Mouse (Mus musculus): ENCODE data around the gene Bsn. TPM values are rescaled to one million over a fixed set of nuclear protein-coding genes. Genes with fewer than 3 reads are reported as not detected.

Bsn gene
- total RNA-seq, 2 experiments from 2014 or later = 228 to 231 TPM

DNA sequence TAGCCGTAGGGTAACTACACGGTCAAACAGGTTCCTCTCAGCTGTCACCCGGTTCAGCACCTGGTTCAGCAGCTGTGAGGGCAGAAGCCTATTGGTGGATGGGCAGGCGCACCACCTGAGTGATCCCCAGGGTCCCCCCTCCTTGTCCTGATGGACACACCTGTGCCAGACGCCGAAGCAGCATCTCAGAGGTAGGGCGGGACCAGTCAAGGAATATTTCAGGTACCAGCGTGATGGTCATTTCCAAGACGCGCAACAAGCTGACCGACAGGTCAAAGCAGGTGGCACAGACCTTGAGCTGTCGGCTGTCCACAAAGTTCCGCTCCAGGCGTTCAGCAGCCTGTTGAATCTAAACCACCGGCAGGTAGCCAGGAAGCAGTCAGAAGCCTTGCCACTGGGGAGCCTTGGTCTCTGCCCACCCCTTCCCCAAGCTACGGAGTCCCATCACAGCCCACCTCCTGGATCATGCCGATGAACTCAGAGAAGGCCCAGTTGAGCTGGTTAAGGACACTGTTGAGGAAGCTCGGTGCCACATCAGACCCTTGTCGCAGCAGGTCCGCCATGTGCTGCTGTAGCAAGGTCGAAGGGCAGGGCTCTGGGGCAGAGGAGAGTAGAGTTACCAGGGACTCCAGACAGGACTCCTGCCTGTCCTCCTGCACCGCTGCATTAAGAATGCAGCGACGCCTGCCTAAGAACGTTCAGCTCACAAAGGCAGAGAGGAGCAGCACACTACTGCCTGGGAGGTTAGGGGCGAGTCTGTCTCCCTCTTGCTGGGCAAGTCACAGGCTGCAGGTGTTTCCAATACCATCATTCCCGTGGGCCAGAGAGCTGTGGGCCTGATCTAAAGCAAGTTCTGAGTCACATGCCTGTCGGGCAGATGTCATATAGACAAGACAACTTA lies 133.6 kb downstream of the Bsn start:
- DNase-seq (ENCODE audit: low spot score in 2 of 2) = no peak

DNA sequence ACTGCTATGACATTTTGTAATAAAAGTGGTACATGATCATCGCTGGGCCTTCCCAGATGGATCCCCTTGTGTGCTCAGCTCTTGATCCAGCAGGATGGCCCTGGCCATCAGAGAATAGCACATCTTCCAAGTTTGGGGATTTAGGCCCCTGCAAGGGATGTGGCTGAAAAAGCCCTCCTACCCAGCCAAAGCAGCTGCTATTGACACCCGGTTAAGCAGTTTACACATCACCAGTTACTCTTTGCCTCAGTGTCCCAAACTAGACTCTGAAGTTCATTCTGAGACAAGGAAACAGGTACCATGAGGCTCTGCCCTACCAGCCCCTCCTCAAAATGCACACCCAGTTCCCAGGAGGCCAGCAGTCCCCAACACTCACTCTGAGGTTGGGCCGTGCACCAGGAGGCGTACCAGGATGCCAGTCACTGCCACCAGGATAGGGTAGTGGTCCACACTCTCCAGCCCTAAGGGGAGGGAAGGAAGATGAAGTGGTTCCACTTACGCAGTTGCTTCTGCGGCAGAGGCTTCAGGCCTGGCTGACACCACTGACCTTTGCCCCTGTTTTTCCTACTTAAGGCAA lies 134.4 kb downstream of the Bsn start:
- DNase-seq (ENCODE audit: low spot score in 2 of 2) = no peak

DNA sequence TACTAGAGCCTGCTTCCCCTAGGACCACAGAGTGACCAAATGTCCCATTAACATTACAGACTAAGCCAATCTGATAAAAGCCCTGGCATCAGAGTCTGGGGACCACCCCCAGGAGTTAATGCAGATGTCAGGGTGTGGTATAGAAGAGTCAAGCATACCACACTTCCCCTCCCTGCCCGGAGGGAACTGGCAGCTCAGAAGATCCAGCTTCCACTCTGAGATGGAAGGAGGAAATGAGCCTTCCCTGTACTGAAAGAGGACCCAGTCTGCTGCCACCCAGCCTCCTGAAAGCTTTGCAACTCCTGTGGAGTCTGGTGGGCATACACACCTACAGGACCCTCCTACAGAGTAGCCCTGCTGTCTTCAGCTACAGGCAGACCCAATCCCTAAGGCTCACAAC lies 135.1 kb downstream of the Bsn start:
- no peak for DNase-seq (ENCODE audit: low spot score in 2 of 2)

DNA sequence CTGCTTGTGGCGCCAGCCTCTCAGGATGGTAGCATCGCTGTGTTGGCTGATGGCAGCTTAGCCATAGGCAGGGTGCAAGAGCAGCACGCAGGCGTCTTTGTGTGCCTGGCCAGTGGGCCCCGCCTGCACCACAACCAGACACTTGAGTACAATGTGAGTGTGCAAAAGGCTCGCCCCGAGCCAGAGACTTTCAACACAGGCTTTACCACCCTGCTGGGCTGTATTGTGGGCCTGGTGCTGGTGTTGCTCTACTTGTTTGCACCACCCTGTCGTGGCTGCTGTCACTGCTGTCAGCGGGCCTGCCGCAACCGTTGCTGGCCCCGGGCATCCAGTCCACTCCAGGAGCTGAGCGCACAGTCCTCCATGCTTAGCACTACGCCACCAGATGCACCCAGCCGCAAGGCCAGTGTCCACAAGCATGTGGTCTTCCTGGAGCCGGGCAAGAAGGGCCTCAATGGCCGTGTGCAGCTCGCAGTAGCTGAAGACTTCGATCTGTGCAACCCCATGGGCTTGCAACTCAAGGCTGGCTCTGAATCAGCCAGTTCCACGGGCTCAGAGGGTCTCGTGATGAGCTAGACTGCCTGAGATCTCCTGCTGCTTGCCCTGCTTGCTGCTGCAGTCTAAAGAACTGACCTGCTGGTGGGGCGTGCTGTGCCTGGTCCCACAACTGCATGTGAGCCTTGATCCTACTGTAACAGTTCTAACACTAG lies 135.7 kb downstream of the Bsn start:
- no peak for DNase-seq (ENCODE audit: low spot score in 2 of 2)

DNA sequence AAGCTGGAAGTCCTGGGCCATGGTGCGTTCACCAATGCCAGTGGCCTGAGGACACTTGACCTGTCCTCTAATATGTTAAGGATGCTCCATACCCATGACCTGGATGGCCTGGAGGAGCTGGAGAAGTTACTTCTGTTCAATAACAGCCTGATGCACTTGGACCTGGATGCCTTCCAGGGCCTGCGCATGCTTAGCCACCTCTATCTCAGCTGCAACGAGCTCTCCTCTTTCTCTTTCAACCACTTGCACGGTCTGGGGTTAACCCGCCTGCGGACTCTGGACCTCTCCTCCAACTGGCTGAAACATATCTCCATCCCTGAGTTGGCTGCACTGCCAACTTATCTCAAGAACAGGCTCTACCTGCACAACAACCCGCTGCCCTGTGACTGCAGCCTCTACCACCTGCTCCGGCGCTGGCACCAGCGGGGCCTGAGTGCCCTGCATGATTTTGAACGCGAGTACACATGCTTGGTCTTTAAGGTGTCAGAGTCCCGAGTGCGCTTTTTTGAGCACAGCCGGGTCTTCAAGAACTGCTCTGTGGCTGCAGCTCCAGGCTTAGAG lies 136.4 kb downstream of the Bsn start:
- no peak for DNase-seq (ENCODE audit: low spot score in 2 of 2)

DNA sequence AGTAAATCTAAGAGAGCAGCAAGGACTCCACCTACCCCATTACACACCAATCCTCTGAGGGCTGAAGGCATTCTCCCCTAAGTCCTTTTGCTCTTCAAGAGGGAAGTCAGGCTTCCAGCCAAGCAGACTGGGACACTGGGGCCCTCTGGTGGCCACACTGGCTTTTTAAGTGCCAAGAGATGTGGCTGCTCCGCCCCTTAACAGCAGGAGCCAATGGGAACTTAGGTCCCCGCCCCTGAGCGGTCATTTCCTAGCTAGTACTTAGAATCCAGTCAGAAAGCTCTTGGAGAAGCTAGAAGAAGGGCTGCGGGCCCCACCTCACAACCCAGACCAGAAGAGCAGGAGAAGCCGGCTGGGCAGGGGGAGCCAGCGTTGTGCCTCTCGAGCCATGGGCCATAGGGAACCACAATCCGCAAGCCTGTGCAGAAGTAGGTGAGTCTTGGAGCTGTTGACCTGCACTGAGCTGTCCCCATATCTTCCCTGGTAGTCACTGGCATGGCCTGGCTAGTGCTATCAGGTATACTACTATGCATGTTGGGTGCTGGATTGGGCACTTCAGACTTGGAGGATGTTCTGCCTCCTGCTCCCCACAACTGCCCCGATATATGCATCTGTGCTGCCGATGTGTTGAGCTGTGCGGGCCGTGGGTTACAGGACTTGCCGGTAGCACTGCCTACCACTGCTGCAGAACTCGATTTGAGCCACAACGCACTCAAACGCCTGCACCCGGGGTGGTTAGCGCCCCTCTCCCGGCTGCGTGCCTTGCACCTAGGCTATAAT lies 137.1 kb downstream of the Bsn start, which contains the start of gene Amigo3:
Gene Amigo3, plus strand, starts transcription at position 275 of the 780 bp plus-strand sequence.
- DNase-seq (ENCODE audit: low spot score in 2 of 2) = peak; percentile 93 to 99

DNA sequence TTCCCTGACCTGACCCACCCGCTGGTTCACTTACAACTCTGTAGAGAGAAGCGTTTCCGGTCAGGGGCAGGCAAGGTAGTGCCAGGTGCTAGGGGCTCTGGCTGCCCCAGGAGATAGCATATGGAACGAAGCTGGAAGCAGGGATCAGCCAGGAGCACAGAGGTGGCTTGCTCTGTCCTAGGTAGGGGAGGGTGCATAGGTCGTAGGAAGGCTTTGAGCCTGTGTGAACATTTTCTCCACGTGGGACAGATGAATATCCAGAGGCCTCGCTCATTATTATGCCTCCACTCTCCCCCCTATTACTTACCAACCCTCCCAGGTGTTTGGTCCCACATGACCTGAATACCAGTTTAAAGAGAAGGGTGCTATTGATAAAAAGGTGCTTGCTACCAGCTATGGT lies 137.8 kb downstream of the Bsn start:
- DNase-seq (ENCODE audit: low spot score in 2 of 2) = no peak

DNA sequence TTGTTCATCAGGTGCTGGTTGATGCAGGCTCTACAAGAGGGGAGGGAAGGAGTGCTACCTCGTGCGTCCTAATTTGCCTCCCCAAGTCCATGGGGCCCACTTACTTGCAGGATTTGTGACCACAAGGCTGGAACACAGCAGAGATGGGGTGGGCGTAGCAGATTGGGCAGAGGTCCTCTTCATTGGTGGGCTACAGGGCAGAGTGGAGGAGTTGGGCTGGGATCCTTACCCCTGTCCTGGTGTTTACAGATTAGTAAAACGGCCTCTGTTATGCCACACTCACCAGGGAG lies 138.3 kb downstream of the Bsn start:
- no peak for DNase-seq (ENCODE audit: low spot score in 2 of 2)

DNA sequence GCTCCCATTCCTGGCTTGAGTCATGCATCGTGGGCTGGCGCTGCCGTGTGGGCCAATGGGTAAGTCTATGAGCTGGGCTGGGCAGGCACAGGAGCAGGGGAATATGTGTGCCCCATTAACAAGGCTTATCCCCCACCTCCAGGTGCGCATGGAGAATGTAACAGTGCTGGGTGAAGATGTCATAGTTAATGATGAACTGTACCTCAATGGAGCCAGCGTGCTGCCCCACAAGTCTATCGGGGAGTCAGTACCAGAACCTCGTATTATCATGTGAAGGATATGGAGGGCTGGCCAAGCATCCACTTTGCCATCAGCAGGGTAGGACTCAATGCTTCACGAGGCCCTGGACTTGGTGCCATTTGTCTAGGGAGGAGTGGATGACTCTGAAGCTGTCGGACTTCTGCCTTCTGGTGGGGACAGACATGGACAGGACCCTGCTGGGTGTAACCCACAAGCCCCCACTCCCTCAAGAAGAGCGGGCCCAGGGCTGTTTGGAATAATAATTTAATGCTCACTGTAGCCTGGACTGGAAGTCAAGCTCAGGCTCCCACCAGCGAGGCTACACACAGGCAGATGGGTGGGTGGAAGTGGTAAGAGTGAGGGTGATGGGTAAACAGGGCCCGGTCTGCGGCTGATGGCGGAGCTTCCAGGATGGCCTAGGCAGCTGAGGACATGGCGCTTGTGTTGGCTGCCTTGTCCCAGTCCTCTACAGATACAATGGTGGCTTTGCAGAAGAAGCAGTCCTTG lies 138.8 kb downstream of the Bsn start:
- no peak for DNase-seq (ENCODE audit: low spot score in 2 of 2)

DNA sequence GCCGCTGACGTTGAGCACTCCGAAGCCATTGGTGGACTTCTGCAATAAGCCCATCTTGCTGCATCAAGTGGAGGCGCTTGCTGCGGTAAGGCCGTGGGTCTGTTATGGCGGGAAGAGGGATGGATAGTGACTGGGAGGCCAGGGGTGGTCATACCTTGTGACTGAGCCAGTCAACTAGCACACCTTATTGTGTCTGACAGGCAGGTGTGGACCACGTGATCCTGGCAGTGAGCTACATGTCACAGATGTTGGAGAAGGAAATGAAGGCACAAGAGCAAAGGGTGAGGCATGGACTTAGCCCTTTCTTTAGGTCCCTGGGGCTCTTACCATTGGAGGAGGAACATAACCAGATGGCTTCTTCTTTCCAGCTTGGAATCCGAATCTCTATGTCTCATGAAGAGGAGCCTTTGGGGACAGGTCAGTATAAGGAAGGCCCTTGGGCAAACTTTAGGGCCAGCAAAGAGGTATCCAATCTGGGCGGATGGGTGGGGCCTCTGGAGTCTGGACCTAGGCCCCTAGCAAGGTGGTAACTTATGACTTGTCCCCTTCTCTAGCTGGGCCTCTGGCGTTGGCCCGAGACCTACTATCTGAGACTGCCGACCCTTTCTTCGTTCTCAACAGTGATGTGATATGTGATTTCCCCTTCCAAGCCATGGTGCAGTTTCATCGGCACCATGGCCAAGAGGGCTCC lies 140.5 kb downstream of the Bsn start:
- no peak for DNase-seq (ENCODE audit: low spot score in 2 of 2)

DNA sequence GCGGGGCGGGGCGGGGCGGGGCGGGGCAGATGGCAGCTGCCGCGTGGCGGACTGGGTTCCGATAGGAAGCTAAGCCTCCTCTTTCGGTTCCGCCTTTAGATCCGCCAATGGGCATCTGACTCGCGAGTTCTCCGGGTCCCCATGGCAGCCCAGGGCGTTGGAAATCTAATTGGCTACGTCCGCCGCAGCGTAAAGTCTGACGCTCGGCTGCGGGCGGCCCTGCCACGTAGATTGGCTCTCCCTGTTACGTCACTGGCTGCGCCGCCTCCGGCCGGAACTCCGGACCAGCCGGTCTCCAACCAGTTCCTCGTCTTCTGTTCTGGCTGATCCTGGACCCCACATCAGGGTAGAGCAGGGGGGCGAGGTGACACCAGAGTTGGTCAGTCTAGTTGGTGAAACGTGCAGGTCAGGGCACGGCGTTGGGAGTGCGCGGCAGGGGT lies 141.1 kb downstream of the Bsn start, which contains the start of gene Gmppb:
Gene Gmppb, plus strand, starts transcription at position 227 of the 440 bp plus-strand sequence.
- peak; percentile 96 to 98 for DNase-seq (ENCODE audit: low spot score in 2 of 2)

DNA sequence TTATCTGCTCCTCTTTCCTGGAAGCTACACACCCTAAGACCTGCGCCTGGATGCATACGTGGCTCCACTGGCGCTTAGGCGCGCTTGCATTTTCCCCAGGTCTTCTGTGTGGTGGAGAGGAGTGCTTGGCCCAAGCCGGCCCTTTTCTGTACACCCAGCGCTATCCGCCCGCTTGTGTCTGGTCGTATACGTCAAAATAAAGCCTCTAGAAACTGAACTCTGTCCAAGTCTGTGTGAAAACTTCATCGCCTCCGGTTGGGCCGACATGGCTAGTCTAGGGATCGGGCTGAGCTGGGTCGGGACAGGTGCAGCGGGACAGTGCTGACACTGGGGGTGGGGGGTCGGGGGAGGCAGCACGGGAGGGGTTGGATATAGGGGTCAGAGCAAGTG lies 141.6 kb downstream of the Bsn start:
- DNase-seq (ENCODE audit: low spot score in 2 of 2) = no peak

DNA sequence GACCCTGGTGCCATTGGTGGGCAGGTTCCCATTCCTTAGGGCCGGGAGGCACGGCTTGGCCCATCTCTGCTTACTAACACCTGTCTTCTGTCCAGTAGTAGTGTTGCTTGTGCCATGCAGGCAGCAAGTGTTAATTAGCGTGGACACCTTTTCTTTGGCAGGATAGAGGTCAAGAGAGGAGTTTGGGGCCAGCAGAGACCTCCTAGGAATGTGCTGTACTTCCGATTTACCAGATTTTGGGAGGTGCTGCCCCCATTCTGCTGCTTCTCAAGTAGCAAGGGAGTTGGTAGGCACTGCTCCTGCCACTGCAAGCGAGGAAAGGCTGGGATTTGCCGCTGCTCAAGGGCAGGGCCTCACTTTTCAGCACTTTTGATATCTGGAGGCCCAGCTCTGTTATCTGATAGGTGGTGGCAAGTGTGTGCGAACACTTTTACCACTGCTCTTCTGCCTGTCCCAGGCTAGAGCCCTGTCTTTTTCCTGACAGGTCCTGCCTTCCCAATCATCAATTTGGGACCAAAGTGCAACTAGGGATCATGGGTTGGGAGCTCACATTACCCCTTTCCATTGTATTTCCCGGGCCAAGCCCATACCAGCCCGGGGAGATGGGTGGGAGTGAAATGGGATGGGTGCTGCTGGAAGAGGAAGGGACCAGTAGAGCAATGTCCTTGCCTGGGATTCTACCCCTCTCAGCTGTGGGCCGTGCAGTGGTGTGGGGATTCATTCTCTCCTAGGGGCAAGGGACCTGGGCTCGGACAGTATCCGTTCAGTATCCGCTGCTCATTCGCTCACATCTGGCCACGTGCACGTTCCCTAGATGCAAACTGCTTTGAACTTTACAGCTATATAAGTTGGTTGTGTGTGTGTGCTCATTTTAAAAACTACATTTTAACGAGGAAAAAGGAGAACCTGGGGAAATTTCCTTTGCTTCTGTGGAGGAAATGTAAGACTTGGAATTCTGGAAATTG lies 142.3 kb downstream of the Bsn start:
- no peak for DNase-seq (ENCODE audit: low spot score in 2 of 2)

DNA sequence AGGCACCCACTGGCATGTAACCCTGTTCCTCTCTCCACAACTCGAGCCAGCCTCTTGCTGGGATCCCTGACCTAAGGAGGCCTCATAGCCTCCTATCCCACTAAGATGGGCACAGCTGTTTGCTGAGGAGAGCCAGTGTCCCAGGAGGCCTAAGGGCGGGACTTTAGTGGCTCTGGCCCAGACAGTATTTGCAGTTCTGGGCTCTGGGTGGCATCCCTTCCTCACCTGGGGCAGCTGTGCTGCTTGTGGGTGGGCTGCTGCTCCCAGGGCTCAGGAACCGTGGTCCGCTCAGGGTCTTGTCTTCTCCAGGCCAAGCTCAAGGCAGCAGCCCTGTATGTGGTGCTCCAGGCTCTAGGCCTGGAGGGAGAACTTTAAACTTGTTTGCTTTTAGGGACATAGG lies 143.6 kb downstream of the Bsn start:
- no peak for DNase-seq (ENCODE audit: low spot score in 2 of 2)
